Mouse (Mus musculus) small intestine, adult 2 months (tissue): Measurements from ENCODE around the gene Pdcd1lg2.

Source experiments
- CTCF ChIP-seq: fragments of 200-500 bp; IDR thresholded peaks from 2 replicates; pipeline ENCODE4 v1.5.1; 2012; ENCODE audit warnings: low read depth, mild to moderate bottlenecking, control low read depth, inconsistent platforms, low read length, moderate library complexity, mixed read lengths; ENCODE audit not compliant: insufficient replicate concordance, insufficient read length; ENCODE audit errors: extremely low read depth
- POLR2A ChIP-seq: fragments of 200-500 bp; IDR thresholded peaks from 2 replicates; pipeline ENCODE4 v1.6.1; 2012; ENCODE audit warnings: low read depth, mild to moderate bottlenecking, control low read depth, inconsistent platforms, low read length, moderate library complexity

DNA sequence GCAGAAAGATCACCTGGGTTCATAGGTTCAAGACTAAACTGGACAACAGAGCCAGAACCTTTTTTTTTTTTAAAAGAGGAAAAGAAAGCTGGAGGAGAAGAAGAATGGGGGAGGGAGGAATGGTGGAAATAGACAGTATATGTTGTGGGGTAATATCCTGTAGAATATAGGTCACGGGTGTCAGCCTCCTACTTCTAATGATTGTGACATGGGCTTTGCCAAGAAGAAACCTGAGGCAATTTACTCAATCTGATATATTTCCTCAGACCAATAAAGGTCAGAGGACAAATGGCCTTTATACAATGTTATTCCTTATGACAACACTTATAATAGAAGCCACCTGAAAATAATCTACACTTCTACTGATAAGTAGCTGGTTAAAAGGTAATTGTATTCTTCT, 89.6 kb downstream of the Pdcd1lg2 start:
- no peak for TF ChIP-seq POLR2A
- no peak for TF ChIP-seq CTCF
